Mouse (Mus musculus) gastrocnemius, postnatal 14 days (tissue): ENCODE results near the gene Cyp2d22. TPM values are rescaled to one million over a fixed set of nuclear protein-coding genes. Genes with fewer than 3 reads are reported as not detected.
"Not testable (repeated sequence)": the region's sequence is repeated elsewhere in the genome, so short reads cannot be mapped to it uniquely, and the experiment has no call there.

Source experiments
- DNase-seq: peaks from one replicate; pipeline ENCODE4 v3.0.0; 2021; ENCODE audit warnings: mixed read lengths
- intact Hi-C: fragments of 180-260 bp; cut with DNase I; formaldehyde crosslinking; loops from one replicate; pipeline ENCODE4 v1.15.1; 2025; ENCODE audit warnings: low total_unique reads
- long read RNA-seq, 2 experiments: library from polyadenylated mRNA; stranded (forward); transcript quantifications; one replicate each; pipeline ENCODE4 v2.0.0; 2021
- total RNA-seq, 2 experiments: library from RNA; stranded (reverse); gene quantifications; 2 replicates each; pipeline ENCODE4 v1.2.3; 2021

Cyp2d22 gene
- 10 to 100 TPM; 11.4 to 12.9 TPM for total RNA-seq
- long read RNA-seq, experiment 1, partial matches to known transcripts = 2 of 18 reads
- long read RNA-seq, experiment 1, other reads (novel, unspliced or antisense) = 15 of 18 reads
- long read RNA-seq, experiment 2, partial matches to known transcripts = 1 of 7 reads
- long read RNA-seq, experiment 2, other reads (novel, unspliced or antisense) = 6 of 7 reads

DNA sequence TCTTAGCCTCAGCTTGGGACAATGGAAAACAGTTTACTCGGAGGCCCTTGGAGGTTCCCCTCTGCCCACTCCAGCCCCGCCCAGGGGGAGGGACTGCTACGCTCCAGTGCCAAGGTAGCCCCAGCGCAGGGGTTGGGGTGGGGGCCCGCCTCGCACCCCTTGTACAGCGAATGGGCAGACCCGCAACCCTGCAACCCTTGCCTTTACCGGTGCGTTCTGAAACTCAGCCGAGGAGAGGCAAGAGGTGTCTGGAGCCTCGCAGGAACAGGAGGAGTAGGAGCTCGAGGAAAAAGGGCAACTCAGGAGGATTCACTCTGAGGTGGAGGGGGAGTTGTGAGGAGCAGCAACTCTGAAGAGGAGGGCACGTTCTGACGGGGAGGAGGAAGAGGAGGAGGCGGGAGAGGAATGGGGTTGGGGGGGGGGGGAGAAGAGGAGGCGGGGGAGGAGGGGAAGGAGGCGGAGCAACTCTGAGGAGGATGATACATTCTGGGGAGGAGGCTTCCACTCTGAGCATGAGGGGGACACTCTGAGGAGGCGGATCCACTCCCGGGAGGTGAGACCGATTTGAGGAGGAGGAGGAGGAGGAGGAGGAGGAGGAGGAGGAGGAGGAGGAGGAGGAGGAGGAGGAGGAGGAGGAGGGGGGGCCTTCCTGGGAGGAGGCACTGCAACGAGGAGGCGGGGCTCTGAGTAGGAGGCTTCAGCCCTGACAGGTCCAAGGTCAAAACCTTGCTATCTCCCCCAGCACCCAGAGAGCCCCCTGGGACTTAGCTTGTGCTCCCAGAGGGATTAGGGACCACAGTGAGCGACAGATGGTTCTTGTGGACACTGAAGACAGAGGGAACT is at the start of gene Cyp2d22:
Gene Cyp2d22, minus strand, starts transcription at position 390 of the 843 bp plus-strand sequence.
- intact Hi-C loops = no loop called here
- peak; percentile 72 for DNase-seq

- no peak for DNase-seq
- intact Hi-C loops = loop anchor here (5.0 kb wide), 1 partner anchor 66 kb away; no protein-coding TSS in a partner anchor
Measured at GRCm38 (mm10) chr15:82423471-82423870, 43.4 kb upstream of the Cyp2d22 start.

DNA sequence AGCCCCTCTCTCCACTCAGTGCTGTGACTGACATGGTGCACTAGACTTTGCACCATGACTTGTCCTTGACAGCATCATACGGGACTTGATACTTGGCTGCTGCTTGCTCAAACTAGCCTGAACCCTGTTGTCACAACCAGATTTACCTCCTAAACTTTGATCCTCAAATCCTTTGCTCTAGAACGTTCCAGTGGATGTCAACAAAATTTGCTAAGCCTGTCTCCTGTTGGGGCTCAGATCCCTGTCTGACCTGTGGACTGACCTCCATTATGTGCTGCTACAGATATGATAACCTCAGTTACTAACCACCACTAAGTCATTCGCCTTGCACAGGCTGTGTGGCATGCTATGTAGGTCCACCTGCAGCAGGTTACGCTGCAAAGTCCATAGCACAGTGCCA is 42.9 kb upstream of the Cyp2d22 start:
- DNase-seq = no peak
- intact Hi-C loops = loop anchor here (5.0 kb wide), 1 partner anchor 66 kb away; no protein-coding TSS in a partner anchor

GRCm38 (mm10) chr15:82418616-82419015 is 38.6 kb upstream of the Cyp2d22 start:
- DNase-seq = no peak
- intact Hi-C loops = loop anchor here (5.0 kb wide), 1 partner anchor 146 kb away; the partner anchor contains the start of gene Sept3

DNA sequence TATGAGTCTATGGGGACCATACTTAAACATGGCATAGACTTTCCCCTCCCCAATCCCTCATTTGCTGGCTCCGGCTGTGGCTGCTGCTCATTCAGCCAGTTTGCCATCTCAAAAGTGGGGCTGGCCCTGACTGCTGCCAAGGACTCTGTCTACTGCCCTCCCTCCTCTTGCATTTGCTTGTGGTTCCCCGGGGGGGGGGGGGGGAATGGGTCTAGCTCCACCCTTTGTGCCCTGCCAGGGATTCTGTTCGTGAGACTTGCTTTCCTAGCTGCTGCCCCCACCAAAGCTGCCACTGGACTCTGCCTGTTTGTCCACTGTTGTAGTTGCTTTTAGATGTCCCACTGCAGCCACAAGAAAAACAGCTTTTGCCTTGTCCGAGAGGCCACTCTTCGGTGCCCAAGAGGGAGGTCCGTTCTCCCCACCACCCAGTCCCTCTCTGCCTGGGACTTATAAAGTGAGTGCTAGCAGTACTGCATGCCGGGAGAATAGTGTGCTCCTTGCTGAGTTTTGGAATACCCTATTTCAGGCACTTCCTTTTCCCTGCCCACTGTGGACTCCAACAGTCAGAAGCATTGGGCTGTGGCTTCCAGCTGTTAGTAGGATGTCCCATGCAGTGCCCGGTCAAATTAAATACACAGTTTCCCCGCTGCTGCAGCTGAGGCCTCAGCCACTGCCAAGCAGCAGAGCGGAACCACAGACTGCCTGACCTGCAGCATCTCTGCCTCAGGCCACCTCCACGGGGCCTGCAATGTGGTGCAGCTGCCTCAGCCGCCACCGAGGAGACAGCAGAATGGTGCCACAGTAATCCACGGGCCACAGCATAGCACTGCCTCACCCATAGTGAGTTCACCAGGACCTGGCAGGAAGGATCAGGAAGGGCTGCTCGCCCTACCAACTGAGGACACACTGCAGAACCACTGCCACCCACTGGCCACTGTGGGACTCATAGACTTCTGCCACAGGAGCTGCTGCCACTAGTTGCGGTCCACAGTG is 37.0 kb upstream of the Cyp2d22 start:
- intact Hi-C loops = loop anchor here (5.0 kb wide), 1 partner anchor 145 kb away; the partner anchor contains the start of gene Sept3

DNA sequence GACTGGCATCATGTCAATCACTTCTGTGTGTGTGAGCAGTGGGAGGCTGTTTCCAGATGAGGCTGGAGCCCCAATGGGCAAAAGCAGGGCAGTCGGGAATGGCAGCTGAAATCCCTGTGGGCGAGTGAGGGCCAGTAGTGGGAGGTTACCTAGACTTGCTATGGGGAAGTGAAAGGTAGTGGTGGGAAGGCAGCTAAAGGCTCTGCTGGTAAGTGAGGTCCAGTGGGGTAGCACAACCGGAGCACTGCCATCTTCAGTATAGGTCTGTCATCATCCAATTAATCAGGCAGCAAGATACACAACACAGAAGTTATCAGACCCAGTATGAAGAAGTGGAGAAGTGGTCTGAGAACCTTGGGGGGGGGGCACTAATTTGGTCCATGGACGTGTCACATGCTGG is 27.5 kb upstream of the Cyp2d22 start:
- intact Hi-C loops = no loop called here
- DNase-seq = no peak

More for the DNA sequence above, 37.0 kb upstream of the Cyp2d22 start:
- DNase-seq = peak; percentile 87

- no peak for DNase-seq
- intact Hi-C loops = no loop called here
Measured at GRCm38 (mm10) chr15:82406981-82407380, 26.9 kb upstream of the Cyp2d22 start, which contains the start of gene Cyp2d10. TSS of gene Cyp2d10 (minus strand) at chr15:82407195.

DNA sequence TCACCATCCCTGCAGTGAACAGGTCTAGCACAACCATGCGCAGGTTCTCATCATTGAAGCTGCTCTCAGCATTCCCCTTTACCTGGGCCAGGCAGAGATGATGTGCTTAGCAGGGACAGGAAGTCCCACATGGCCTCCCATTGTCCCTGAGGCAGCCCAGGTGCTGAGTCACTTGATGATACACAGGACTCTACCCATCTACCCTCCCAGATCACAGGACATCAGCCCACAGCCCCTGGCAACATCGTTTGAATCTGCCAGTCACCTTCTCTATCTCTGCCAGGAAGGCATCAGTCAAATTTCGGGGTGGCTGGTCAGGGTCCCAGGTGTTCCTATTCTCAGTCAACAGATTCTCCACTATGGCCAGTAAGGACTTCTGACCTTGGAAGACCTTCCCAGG is 24.1 kb upstream of the Cyp2d22 start:
- intact Hi-C loops = no loop called here
- no peak for DNase-seq

GRCm38 (mm10) chr15:82403606-82404005 is 23.5 kb upstream of the Cyp2d22 start:
- intact Hi-C loops = no loop called here
- no peak for DNase-seq

DNA sequence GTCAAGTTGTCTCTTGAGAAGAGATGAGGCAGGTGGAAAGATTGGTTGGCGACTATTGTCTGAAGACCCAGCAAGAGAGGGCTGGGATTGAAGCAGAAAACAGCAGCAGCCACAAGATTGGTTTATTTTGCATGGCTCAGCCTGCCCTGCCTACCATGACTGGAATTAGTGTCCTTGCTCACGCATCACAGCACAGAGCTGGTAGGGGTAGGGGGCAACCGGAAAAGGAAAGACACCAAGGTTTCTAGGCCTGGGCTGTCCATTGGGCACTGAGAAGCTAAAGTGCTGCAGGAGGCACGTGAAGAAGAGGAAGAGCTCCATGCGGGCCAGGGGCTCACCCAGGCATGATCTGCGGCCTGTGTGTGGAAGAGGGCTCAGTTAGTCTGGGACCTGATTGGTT is 22.7 kb upstream of the Cyp2d22 start:
- intact Hi-C loops = no loop called here
- no peak for DNase-seq

GRCm38 (mm10) chr15:82402106-82402505 is 22.0 kb upstream of the Cyp2d22 start:
- DNase-seq = no peak
- intact Hi-C loops = no loop called here

DNA sequence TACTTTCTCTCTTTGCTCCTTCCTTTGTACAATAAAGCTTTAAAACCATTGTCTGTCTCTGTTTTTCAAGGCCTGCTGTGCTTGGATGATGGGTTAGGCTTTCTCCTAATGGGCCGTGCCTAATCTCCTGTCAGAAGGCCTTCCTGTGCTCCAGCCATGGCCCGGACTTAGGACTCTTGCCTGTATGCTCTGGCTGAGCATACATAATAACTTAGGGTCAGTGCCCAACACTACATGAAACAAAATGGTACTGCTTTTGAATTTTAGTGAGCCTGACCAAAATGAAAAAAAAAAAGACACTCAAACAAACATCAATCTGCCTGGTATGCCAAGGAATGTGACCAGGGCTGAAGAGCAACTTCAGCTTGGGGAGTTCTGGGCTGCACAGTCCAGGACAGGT is 21.5 kb upstream of the Cyp2d22 start:
- intact Hi-C loops = no loop called here
- DNase-seq = no peak

DNA sequence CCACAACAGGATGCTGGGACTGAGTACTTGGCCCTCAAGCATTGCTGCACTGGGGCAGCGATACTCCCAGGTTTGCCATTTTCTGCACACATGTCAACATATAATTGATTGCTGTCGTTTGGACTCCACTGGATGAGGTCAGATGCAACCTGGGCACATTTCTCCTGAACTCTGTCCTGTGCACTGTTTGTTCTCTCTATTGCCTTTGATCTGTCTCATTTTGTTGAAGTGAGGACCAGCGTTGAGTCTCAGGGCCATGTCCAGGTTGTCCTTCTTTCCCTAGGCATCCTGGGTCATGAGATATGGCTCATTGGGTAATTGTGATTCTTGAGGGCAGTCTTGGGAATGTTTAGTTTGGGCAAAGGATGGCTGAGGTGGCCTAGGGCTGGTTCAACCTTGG is 15.9 kb upstream of the Cyp2d22 start:
- not testable (repeated sequence) for DNase-seq
- intact Hi-C loops = loop anchor here (10.0 kb wide), 1 partner anchor 49 kb away; no protein-coding TSS in a partner anchor

DNA sequence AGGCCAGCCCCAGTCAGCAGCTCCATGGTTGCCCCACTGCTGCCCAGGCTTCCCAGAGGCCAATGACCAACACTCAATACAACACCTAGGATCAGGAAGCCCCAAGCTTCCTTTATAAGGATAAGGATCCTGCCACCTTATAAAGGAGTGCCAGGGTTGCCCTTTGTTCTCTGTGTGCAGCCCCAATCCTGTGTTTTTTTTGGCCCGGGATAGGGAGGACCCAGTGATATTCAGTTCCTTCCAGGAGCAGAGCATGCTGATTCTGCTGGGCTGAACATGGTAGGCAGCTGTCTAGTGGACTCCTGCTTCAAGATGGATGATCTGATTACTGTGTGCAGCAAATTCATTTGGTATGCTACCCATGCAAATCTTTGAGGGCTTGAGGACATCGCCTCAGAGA is 13.9 kb upstream of the Cyp2d22 start, which contains the start of gene Cyp2d11:
Gene Cyp2d11, minus strand, starts transcription at position 101 of the 400 bp plus-strand sequence.
- intact Hi-C loops = loop anchor here (10.0 kb wide), 1 partner anchor 51 kb away; no protein-coding TSS in a partner anchor
- DNase-seq = not testable (repeated sequence)

GRCm38 (mm10) chr15:82389916-82390315 is 9.9 kb upstream of the Cyp2d22 start:
- not testable (repeated sequence) for DNase-seq
- intact Hi-C loops = loop anchor here (10.0 kb wide), 1 partner anchor 55 kb away; no protein-coding TSS in a partner anchor

- DNase-seq = no peak
- intact Hi-C loops = no loop called here
Measured at GRCm38 (mm10) chr15:82385729-82386128, 5.7 kb upstream of the Cyp2d22 start.

GRCm38 (mm10) chr15:82382441-82382840 is 2.4 kb upstream of the Cyp2d22 start:
- no peak for DNase-seq
- intact Hi-C loops = no loop called here

DNA sequence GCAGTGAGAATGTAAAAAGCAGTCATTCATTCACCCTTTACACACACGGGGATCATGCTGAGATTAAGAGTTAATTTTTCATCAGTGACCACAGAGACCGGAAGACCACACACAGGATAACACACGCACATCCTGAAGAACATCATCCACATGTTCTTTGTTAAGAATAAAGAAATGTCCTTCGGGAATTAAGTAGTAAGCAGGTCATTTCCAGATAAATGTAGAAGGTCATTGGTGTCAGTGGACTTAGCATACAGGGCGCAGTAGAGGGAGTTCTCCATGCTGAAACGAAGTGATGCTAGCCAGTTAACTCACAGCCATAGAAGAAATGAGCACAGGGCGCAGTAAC is 628 bp upstream of the Cyp2d22 start:
- intact Hi-C loops = no loop called here
- DNase-seq = no peak

DNA sequence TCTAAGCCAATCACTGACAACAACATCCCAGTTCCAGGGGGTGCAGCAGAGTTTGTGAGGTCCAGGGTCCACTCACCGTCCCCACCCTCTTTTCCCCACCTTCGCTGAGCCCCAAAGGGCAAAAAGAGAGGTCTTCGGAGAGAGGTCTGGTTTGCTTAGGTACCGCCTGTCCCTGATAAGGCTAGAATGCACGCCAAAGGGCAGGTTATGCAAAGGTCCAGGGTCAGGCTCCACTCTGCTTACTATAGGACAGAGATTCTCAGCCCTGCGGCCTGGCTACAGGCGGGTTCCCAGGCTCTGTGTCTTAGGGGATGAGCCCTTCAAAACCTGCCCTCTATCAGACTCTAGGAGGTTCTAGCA is 569 bp downstream of the Cyp2d22 start:
- intact Hi-C loops = no loop called here
- DNase-seq = no peak
